Mouse (Mus musculus): ENCODE measurements around the gene Miga1.

DNA sequence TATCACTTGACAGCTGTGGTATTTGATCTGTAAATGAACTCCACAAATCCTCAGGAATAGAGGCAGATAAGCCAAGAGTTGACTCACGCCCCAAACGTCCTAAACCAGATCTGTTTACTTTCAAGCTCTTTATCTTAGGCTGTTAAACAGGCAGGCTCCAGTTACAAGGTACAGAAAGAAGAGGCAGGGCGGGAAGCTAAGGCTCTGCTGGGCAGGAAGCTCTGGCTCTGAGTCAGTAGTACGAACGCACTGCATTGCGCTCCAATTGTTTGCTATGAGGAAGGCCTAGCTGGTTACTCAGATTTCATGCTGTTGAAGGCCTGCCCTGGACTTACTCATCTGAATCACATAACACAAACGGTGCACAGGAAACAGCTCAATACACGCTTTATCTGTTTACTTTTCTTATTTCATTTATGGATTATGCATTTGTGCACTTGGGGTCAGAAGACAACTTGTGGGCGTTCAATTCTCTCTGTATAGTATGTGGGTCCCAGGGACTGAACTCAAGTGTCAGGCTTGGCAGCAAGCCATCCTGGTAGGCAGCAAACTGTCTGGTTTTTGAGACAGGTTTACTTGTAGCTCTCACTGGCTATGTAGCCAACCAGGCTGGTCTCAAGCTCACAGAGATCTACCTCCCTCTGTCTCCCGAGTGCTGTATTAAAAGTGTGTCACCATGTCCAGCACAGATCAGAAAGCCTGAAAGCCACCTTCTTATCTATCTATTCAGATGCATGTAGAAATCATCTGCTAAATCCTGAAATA lies 31.5 kb downstream of the Miga1 start:
- TF ChIP-seq POLR2A (IDR thresholded peaks at IDR 0.05; ENCODE audit: low read depth, low read length) (no peak), CTCF (IDR thresholded peaks at IDR 0.05; ENCODE audit: borderline replicate concordance, insufficient read depth, low read length) (no peak)

Data from embryonic fibroblast, embryonic 13.5 days (primary cell).